Mouse (Mus musculus): ENCODE data around the gene Clec12a.

DNA sequence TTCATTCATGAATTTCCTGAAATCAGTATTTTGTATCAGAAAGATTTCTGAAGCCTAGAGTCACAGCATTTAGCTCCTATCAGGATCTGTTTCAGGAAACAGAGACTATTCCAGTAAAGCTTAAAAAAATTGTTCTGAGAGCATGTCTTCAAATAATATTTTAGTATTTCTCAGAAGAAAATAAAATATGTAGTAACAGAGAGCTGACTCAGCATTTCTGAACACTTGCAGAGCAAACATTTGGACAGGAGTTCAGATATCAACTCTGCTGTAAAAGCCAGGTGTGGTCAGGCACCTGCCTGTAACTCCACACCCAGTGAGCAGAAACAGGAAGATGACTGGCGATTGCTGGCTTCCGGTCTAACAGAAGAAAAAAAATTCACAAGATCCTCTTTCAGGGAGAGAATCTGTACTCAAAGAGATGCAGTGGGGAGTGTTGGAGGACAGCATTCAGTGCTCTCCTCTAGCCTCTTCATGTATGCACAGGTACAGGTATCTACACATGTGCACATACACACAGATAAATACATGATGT lies 32.5 kb downstream of the Clec12a start:
- TF ChIP-seq CTCF (IDR thresholded peaks at IDR 0.05; ENCODE audit: low read depth, low read length) = no peak
- no peak for TF ChIP-seq POLR2A (IDR thresholded peaks at IDR 0.05; ENCODE audit: borderline replicate concordance, low read depth, low read length)

All from bone marrow macrophage, adult 2 months (primary cell).